Comparison of ENCODE assay signal across 1 mouse cellular context in genomic region chr9:77398856-77399631, GRCm38 (mm10).
TF ChIP-seq lines count a peak whose summit lies in the region.

No protein-coding gene starts in this region.

TF ChIP-seq in CH12.LX, 34 proteins besides CTCF, POLR2A, EP300 and RAD21 (continued from another document):
- TF ChIP-seq MYC (IDR thresholded peaks at IDR 0.05; ENCODE audit: low read depth, low read length) (no peak), KAT2A (IDR thresholded peaks at IDR 0.05; ENCODE audit: insufficient replicate concordance, low read length) (no peak), NELFE (IDR thresholded peaks at IDR 0.05; ENCODE audit: low read depth, low read length) (no peak), JUN (IDR thresholded peaks at IDR 0.05; ENCODE audit: insufficient read depth, low read depth, low read length) (no peak), IRF4 (IDR thresholded peaks at IDR 0.05; ENCODE audit: low read depth, low read length) (no peak), PAX5 (IDR thresholded peaks at IDR 0.05; ENCODE audit: low read length) (no peak), E2F4 (IDR thresholded peaks at IDR 0.05; ENCODE audit: insufficient replicate concordance, low read depth, low read length) (no peak), MAFK (IDR thresholded peaks at IDR 0.05; ENCODE audit: insufficient replicate concordance, low read length) (no peak), ETS1 (conservative IDR thresholded peaks at IDR 0.05; ENCODE audit: low read depth, low read length) (no peak), CHD2 (IDR thresholded peaks at IDR 0.05; ENCODE audit: low read length) (no peak)
